Mouse (Mus musculus): Measurements from ENCODE around the gene Pla2g6.

Gene Pla2g6

DNA sequence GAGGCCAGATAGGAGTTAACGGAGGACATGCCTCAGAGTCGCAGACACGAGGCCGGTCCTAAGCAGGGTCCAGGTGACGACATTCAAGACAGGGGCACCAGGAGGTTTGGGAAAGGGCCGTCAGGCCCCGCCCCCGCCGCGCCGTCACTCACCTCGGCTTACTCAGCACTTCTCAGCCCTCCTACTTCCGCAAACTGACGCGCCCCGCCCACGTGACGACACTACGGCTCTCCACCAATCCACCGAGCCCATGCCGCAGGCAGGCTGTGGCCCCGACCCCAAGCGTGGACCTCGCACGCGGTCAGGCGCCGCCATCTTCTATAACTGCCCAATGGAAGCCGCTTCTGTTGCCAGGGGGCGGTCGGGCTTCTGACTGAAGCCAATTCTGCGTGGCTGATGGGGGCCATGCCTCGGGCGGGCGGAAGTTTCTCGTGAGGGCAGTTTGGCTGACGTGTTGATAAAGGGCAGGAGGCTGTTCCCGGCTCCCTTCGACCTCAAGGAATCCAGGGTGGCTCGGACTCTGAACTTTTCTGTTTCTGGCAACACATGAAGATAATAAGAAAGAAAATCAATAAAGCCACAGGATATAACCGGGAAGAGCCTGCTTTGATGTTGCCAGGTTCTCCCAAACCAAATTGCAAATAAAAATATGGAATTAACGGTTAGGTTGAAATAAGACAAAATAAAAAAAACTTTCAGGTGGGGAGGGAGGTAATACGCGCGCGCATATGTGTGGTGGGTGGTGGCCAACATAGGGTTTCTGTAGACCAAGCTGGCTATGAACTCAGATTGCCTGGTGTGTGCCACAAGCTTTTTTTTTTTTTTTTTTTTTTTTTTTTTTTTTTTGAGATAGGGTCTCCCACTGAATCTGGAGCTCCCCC is at the start of gene Pla2g6:
Gene Pla2g6 (minus strand): TSS at position 333 of the 881 bp plus-strand sequence.
- peak; percentile 99 for DNase-seq (ENCODE audit: low spot score)

DNA sequence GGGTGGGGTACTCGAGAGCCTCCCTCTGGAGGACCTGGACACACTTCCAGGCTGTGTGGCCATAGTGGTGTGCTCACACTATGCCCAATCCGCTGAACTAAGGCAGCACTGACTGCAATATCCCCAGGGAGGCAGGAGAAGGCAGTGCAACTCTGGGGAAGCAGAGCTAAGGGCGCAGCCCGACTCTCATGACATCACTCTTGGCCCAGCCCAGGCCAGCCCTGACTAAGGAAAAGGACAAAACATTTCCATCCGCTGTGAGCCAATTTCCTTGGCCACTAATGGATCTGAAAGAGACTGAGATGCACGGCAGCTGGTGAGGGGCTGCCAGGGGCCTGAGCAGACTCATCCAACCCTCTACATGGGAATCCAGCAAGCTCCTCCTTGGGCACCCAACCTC is 49.5 kb upstream of the Pla2g6 start:
- DNase-seq (ENCODE audit: low spot score) = peak; percentile 67

DNA sequence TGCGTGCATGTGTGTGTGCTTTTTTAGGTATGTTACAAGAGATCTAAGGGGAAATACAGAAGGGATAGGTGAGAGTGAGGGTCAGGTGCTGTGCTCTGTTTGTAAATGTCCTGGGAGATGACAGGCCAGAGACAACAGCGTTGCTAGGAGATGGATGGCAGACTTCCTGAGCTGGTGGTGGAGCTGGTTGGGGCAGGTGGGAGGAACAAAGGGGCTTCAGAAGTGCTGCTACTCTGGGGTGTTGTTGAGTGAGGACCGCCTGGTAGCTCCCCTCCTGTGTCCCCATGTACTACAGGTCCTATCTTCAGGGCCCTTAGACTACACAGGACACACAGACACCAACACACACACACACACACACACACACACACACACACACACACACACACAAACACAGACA is 46.6 kb upstream of the Pla2g6 start:
- no peak for DNase-seq (ENCODE audit: low spot score)

DNA sequence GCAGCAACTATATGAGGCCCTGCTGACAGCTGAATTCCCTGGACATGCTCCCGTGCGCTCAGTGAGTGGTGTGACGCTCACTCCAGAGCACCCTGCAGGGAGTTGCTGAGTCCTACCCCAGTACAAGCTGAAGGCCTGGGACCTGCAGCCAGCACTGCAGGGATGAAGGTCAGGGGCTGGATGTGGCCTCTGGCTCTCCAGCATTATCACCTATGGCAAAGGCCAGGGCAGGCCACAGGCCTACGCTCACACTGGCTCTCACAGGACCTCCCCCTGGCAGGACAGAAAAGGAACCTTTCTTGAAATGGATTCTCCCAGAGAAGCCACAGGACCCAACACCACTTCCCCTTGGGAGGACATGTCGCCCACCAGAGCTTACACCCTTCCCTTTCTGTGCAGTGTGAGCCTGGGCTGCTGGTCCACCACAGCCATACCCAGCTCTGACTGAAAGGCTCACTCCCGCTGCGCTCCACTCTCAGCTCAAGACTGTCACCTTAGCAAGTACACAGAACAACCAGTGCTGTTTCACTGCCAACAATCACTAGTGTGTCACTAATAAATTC is 42.2 kb upstream of the Pla2g6 start:
- no peak for DNase-seq (ENCODE audit: low spot score)

DNA sequence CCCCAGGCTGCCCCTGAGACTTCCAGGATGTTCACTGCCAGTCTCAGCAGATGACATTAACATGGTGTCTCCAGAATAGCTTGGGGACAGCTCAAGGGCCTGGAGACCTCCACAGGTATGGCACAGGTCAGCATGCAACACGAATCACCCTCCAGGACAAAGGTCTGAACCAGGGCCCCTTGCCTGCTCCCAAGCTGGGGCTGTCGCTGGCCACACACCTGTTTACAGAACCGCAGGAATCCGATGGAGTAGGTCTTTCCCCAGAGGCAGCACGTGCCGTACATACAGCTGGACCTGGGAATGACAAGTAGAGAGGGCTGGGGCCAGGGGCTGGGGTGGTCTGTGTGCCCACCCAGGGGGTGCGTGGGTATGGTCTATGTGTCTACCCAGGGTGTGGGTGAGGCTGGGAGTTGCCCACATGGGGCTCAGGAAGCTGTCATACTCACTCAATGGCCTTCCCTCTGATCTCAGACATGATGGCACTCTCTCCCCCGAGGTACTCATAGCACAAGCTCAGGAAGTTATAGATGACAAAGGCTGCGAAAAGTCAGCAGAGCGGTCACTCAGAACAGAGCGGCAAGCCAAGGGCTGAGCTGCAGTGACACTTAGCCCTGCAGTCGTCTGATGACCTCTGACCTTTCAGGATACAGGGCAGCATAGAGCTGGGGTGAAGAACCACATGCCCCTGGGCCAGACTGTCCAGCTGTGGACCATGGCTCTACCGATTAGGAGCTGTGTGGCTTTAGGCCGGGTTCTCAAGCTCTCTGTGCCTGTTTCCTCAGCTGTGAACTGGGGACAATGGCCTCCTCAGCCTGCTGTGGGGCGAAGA is 41.5 kb upstream of the Pla2g6 start:
- no peak for DNase-seq (ENCODE audit: low spot score)

DNA sequence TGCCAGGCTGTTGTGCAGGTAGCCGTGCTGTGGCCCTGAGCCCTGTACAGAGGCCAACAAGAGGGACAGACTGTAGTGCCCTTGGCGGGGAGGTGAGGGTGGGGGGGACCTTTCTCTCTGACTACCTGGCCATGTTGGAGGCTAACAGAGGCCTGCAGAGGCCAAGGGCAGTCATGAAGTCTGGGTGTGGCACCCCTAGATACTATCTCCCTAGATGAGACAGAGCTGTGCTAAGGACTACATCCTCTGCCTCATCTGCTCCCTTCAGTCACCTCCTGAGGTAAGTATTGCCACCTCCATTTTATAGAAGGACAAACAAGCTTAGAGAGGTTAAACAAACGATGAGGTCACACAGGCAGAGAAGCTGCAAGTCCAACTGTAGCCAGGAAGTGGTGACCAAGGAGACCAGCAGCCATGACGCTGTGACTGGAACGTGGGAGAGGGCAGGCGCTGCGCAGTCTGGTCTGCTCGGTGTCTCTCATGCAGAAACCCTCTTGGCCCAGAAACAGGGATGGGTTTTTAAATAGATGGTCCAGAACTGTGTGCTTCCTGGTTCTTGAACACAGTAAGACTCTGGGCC is 40.8 kb upstream of the Pla2g6 start:
- no peak for DNase-seq (ENCODE audit: low spot score)

DNA sequence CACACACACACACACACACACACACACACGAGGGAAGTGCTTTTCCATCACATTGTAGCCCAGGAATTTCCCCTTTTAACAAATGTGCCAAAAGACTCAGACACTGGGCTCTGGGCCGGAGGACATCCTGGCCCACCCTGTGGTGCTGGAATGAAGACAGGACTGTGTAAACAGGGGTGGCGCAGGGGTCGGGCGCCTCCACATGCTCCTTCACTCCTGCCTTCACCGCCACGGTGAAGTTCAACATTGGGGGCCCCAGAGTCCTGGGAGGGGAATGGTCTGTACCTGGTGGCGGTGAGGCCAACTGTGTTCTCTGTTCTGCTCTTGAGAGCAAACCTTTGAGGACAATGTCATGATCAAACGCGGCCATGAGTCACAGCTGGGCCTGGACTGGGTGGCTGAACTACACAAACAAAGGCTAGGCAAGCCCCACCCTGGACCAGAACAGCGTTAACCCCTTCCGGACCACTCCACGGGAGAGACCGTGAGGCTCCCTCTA is 40.2 kb upstream of the Pla2g6 start:
- DNase-seq (ENCODE audit: low spot score) = no peak

DNA sequence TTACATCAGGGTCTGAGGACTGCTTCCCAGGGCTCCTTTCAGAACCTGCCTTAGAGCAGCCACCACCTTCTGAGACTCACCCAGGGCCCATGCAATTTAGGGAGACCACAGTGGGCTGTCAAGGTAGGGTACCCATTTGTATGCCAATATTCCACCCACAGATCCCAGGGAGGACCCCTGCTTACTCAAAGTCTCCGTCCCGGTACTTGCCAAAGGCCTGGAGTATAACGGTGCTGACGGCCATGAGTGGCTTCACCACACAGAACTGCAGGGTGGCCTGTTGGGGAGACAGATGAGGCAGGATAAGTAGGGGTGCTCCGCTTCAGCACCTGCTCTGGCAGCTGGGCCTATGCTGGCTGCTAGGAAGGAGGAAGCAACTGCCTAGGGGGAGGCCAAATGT is 38.2 kb upstream of the Pla2g6 start:
- no peak for DNase-seq (ENCODE audit: low spot score)

DNA sequence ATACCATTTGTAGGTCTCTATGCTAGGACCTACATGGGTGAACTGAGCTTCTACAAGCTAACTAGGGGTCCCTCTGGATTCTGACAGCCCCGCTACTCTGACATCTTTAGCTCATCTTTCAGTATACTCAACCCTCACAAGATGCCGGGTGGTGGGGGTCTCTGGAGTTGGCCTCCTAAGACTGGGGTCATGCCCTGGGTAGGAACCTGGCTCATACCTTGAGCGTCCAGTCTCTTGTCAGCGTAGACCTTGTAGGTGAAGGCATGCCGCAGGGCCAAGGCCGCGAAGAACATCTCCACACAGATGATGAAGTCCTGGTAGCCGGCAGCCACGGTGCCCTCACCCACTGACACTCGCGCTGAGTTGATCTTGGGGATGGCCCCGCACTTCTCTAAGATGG is 36.9 kb upstream of the Pla2g6 start:
- no peak for DNase-seq (ENCODE audit: low spot score)

DNA sequence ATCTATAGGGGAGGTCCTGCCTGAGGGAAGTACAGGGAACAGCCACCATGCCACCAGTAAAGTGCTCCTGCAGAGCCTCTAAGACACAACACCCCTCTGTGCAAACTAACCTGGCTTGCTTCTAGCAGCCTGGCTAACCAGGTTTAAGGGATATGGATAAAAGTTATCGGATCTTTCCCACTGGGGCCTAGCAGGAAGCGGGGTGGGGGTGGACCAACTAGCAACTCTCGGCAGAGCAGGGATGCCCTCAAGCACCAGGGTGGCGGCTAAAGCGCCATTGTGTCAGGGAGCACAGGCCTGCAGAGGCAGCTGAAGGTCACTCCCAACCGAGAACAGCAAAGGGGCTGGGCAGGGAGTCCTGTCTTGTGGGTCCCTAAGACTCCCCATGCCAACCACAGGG is 35.9 kb upstream of the Pla2g6 start:
- no peak for DNase-seq (ENCODE audit: low spot score)

DNA sequence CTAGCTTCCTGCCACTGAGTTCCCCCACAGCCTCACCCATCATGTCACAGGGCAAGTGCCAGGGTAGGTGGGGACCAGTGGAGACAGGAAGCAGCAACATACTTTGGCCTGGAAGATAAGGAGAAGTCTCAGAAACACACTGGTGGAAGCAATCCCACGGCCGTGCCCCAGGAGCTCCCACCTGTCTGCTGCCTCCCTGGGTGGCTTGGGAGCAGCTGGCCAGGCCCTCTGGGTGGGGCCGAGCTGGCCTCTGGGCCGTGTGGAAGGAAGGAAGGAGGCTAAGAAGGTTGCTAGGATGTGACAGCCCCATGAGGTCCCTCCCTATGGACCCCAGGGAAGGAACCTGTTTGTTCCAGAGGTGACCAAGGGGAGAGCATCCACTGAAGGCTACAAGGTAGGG is 32.8 kb upstream of the Pla2g6 start:
- no peak for DNase-seq (ENCODE audit: low spot score)

DNA sequence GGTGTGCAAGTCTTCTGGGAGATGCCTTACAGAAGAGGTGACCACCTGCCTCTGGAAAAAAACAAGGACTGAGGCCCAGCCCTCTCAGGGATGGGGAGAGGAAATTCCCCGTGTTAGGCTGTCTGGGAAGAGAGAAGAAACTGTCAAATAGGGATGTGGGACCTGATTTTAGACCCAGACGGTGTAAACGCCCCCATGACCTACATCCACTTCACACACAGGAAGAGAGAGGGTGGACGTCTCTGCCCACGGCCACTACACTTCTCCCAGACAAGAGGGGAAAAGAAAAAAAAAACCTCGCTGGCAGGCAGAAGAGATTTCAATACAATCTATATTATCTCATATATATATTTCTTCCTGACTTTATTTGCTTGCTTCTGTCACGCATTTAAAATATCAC is 32.2 kb upstream of the Pla2g6 start:
- no peak for DNase-seq (ENCODE audit: low spot score)

DNA sequence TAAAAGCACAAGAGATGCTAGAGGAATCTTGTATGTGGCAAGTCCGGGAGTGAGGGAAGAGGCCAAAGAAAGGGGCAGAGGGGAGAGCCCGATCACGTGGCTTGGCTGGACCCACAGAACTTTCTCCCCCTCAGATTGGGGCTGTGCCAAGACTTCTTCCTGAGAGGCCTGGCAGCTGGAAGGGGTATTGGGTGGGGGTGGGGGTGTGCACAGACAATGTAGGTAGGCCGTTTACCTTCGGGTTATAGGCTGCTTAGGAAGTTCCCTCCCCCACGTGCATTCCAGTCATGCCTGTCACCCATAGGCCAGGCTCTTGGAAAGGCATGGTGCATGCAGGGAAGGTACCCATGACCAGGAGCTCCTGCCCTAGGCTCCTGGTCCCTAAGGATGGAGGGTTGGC is 31.8 kb upstream of the Pla2g6 start:
- DNase-seq (ENCODE audit: low spot score) = no peak

DNA sequence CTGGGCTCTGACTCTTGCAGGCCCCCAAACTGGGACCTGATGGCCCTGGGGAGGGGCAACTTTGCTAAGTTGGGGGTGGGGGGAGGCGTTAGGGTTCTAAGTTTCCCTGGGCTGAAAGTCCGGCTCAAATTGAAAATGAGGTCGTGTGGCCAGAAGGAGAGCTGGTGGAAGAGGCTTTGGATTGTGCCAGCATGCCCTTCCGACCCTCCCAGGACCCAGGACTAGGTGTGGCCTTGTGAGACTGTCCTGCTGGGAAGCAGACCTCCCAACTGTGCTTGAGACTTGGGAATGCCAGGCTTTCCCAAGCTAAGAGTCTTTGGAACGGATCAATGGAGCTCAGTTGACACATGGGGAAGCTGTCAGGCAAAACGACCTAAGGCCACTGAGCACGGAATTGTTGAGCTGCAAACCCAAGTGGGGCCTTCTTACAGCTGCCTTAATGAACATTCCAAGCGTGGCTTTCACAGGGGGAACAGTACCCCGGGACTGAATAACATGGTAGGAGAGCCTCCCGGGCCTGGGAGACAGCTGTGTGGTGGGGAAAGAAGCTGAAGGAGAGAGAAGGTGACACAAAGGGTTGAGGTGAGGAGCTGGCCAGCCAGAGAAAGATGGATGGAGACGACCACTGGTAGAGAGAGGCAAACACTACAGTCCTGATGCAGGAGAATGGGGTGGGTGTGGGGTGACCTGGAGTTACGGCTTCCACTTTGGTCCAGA is 29.9 kb upstream of the Pla2g6 start:
- no peak for DNase-seq (ENCODE audit: low spot score)

DNA sequence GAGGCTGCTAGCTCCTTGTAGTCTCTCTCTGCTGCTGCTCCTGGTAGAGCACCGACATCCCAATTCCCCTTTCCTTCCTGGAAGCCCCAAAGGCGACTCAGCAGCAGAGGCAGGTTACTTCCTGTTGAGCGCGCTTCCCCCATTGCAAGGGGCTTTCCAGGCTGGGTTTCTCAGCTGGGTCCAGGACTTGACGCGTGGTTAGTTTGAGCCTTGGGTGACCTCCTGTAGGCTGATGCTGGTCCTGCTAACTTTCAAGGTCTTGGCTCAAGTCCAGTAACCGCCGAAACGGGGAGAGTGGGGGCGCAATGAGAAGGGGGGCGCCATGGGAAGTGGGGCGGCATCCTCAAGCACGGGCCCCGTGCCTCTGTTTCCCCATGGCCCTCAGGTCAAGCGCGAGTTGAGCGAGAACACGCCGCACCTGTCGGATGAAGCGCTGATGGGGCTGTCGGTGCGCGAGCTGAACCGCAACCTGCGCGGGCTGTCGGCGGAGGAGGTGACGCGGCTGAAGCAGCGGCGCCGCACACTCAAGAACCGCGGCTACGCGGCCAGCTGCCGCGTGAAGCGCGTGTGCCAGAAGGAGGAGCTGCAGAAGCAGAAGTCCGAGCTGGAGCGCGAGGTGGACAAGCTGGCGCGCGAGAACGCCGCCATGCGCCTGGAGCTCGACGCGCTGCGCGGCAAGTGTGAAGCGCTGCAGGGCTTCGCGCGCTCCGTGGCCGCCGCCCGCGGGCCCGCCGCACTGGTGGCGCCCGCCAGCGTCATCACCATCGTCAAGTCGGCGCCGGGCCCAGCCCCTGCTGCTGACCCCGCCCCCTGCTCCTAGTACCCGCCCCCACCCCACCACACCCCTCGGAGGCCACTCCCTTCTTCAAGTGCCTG is 29.1 kb upstream of the Pla2g6 start:
- peak; percentile 52 for DNase-seq (ENCODE audit: low spot score)

DNA sequence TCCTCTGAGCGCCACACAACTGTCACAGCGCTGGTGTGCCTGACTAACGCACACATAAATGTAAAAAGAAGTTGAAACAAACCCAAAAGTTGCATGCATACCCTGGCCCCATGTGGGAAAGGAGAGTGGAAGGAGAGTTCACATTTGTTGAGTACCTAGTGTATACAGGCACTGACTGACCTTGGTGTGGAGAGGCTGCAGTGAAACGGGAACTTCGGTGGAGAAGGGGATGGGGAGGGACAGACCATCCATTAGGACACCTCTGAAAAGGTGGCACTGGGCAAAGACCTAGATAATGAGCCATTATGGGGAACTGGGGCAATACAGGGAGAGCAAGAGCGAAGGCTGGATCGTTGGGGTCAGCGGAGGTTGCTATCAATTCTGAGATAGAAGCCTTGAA is 28.3 kb upstream of the Pla2g6 start:
- no peak for DNase-seq (ENCODE audit: low spot score)

DNA sequence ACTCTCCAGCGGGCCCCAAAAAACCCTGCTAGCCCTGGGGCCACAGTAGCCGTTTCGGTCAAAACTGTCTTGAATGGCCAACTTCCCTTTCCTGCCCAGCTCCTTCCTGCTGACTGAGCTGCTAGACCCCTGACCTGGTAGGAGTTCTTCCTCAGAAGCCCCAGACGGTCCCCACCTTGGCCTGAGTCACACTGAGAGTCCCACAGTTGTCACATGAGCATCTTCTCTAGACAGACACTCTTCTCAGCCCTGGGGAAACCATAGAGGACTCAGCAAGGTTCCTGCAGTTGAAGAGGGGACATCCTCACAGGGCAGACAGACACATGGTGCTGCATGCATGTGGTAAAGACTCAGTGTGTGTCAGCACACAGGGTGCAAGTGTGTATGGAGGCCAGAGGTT is 26.4 kb upstream of the Pla2g6 start:
- DNase-seq (ENCODE audit: low spot score) = no peak

DNA sequence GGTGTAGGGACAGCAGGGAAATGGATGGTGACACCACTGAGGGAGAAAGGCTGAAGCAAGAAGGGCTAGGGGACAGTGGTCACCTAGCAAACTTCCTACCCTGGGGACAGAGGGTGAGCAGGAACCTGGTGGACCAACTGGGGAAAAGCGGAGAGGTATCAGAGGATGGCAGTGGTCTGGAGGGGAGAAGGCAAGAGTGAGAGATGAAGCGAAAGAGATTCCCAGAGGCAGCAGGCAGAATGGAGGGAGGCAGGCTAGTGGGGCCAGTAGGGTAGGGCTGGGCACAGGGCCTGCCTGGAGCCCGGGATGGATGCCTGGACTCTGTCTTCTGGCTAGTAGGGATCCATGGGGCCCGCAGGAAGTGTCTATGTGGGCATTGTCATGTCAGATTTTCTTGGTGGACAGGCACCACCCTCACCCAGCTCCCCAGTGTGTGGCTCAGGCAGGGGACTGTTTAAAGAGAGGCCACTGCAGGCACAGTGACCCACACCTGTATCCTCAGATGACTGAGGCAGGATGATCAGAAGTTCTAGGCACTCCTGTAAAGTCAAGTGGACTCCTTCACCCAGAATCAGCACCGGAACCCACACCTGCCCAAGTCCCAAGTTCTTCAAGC is 25.6 kb upstream of the Pla2g6 start:
- DNase-seq (ENCODE audit: low spot score) = no peak

DNA sequence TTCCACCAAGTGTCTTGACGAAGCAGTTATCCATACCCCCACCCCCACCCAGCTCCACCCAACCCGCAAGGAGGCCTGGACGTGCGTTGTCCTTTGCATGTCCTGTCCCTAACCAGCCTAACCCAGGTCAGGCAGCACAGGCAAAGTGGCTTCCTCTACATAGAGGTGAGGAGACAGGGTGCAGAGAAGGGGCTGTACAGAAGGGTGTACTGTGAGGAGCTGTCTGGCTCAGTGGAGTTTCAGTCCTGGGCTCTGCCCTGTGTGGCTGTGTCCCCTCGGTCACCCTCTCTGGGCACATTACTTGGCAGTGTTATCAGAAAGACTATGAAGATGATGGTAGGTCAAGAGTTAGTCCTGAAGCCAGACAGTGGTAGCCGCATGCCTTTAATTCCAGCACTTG is 24.3 kb upstream of the Pla2g6 start:
- no peak for DNase-seq (ENCODE audit: low spot score)

DNA sequence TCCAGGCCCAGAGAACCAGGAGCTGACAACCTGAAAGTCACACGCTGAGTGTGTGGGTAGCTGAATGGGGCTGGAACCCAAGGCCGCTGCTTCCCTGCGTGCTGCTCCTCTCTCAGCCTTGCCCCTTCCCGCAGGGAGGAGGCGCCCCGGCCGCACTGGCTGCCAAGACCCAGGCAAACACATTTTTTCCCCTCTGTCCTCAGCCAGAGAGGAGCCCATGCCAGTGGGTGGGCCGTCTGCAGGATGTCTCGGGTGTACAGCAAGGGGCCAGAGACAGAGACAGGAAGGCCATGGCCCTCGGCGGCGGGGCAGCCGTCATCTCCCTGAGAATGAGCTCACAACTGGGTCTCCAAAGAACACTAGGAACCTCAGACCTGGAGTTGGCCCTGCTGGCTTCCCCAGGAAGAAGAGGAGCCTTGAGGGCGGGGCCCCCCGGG is 23.2 kb upstream of the Pla2g6 start:
- DNase-seq (ENCODE audit: low spot score) = no peak
